Mouse (Mus musculus) T-cell, adult 2 months (primary cell): ENCODE measurements around the gene Rhbdd1.

Experiments used
- DNase-seq: peaks from one replicate; pipeline ENCODE4 v3.0.0; 2022; ENCODE audit warnings: low spot score

Rhbdd1 gene

GRCm38 (mm10) chr1:82364468-82364867 lies 48.2 kb downstream of the Rhbdd1 start:
- DNase-seq: no peak

DNA sequence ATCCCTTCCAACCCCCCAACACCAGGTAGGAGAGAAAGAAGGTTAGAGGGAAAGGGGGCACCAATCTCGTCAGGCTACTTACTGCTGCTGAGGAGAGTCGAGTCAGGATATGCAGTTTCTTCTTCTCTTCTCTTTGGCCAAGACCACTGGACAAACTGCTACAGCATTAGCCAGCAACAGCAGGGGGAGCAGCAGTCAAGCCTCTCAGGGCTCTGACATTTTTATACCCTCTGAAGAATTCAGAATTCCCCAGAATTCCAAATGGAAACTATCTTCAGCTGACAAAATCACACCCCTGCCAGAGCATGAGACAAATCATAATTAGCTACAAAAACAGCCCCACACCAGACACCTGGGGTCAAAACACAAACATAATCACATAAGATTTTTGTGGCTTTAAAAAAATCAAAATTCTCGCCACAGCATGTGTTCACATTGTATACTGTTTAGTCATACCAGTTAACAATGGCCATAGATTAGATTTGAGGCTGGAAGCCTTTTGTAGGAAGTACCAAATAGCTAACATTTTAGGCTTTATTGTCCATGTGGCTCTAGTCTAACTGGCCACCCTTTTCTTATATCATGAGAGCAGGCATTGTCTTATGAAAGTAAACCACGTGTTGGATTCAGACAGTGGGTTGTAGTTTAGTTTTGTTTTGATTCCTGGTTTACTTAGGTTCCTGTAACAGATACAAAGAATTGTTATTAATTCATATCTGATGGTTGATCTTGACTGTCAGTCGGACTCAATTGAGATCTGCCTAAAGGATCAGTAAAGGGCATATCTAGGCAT lies 55.6 kb downstream of the Rhbdd1 start:
- DNase-seq: no peak

DNA sequence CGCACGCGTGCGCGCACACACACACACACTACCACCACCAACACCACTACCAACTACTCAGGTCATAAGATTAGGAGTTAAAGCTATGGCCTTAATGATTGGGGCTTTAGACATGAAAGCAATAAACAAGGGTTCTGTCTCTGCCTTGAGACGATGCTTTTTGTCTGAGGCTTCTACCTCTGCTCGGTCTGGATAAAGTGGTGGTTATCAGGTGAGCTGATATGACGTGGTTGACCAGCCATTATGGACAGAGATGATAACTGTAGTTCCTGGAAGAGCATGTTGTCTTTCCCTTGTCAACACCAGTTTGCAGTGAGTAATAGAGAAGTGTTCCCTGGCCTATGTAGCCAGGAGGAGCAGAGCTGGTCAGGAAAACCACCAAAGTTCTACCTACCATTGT lies 57.7 kb downstream of the Rhbdd1 start:
- DNase-seq: no peak

DNA sequence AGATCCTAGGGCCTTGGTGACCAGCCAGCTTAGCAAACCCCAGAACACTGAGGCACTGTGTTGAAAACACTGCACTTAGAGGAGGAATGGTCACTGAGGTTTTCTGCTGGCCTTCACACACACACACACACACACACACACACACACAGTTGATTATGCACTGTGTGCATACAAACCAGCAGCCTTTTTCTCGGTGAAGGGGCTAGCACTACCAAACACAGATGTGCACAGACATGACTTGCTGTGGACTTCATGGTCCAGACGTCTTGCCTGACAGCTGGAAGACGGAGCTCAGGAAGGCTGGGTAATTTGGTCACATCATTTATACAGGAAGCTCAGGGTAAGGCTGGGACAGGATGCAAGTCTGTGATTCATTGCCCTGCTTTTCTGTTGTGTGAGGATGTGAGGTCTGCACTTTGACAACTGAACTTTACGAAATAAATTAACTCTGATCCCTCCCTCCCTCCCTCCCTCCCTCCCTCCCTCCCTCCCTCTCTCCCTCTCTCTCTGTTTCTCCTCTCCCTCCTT lies 58.6 kb downstream of the Rhbdd1 start:
- DNase-seq: no peak

DNA sequence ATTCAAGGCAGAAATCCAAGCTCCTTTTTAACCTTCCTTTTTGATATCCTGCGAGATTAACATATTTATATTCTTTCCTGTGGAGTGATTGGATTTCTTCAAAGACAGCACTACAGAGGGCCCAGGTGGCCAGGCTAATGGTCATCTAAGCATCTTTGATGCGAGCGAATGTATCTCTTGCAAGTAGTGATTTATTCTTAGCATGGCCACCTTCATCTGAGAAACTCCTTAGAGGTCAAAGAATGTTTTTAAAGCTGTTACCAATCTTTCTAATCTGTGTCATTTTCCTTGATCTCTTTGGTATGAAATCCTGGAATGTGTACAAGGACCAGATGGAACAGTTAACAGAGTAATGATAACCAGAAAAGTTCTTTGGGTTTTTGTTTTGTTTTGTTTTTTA lies 59.2 kb downstream of the Rhbdd1 start:
- DNase-seq: no peak

DNA sequence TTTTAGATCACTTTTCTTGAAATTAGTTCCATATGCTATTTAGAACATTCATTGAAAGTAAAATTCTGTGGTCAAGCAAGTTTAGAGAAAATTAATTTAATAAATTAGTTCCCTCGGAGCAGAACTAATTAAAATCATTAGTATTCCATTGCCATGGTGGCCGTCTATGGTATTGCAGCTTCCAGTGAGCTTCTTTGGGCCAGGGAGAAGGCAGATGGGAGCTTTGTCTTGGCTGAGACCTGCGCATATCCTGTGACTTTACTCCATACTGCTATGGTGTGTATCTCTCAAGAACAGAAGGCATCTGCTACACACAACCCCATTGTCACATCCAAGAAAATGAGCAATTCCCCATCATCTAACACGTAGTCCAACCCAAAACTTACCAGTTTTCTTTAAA lies 65.7 kb downstream of the Rhbdd1 start:
- DNase-seq: no peak

DNA sequence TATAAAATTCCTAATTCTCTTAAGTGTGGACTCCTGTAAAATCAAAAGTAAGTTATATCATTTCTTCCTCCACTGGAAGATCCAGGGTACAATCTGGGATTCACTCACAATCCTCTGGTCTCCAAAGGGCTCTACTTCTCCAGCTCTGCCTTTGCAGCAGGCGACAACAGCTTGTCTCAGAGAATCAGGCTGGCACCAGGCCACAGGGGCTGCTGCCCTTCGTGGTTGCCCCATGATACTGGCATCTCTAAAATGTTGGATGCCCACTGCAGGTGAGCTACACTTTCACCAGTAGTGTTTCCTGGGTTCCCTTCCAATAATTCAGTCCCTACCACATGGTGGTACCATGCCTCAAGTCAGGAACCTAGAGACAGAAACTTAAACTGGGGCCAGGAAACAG lies 67.9 kb downstream of the Rhbdd1 start:
- DNase-seq: no peak

- DNase-seq: no peak
Measured at GRCm38 (mm10) chr1:82385054-82385453, 68.8 kb downstream of the Rhbdd1 start.

DNA sequence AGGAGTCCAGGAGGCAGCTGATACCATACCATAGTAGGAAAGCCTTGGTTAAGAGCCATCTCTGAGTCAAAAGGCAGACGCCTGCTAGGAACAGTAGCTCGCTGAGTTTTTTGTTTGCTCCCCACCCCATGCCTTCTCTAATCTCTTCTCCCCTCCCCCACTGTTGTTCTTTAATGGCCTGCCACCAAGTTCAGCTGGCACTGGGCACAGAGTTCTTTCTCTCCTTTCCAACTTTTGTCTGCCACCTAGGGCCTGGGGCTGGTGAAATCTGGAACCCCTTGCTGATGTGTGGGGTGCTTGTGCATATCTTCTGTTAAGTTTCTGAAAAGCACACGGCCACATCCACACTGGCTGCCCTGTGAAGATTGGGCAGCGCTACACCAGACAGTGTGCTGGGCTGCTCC lies 69.6 kb downstream of the Rhbdd1 start:
- no peak for DNase-seq

DNA sequence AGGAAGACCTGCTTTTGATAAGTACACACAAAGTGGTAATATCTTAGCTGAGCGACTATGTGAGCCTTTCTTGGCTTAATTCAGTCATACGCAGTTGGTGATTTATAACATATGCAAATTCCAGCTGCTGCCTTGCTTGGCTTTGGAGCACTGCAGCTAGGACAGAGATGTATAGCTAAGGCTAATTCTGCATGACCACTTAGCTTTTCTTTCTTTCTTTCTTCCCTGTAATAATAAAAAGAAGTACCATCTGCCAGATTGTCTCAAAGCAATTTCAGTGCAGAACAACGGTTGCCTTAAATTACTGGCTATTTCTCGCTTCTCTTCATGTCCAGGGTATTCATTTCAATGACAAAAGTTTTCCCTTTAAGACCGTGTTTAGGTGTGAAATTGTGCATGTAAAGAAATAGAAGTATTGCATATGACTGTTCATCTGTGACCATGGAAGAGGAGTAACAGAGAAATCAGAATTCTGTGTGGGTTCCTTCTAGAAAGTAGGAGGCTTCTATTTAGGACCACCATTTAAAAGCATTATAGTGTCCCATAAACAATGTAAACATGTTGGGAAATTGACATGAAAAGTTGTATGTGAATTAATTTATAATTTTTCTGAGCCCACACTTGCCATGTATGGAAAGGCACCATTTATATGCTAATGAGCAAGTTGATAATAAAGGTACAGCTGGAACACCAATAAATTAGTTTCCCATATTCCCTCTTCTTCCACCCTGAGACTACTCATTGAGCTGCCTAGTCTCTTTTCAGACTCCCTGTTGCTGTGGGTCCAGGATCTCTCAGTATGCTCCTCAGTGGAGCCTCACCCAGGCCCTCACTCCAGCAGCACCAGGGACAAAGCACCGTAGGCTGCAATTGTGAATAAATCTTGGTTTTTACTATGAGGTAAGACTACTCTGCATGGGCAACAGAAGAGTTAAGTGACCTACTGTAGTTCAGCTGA lies 70.8 kb downstream of the Rhbdd1 start:
- DNase-seq: no peak

DNA sequence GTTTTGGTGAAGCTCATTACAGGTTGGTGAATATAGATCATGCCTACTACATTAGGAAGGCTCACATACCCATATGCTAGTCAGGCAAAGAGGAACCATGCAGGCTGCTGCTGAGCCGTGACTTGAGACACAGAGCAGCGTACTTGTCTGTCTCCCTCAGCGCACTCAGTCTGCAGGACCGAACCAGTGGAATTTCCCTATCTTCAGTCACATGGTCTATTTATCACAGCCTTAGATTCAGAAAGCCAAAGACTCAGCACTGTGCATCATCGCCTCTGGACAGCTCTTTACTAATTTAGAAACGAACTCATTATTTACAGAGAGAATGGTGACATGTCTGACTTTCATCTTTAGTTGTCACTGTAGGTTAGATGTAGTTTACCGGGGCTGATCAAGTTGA lies 73.1 kb downstream of the Rhbdd1 start:
- DNase-seq: no peak

GRCm38 (mm10) chr1:82395371-82395770 lies 79.1 kb downstream of the Rhbdd1 start:
- DNase-seq: no peak

GRCm38 (mm10) chr1:82407786-82408185 lies 91.5 kb downstream of the Rhbdd1 start:
- no peak for DNase-seq

DNA sequence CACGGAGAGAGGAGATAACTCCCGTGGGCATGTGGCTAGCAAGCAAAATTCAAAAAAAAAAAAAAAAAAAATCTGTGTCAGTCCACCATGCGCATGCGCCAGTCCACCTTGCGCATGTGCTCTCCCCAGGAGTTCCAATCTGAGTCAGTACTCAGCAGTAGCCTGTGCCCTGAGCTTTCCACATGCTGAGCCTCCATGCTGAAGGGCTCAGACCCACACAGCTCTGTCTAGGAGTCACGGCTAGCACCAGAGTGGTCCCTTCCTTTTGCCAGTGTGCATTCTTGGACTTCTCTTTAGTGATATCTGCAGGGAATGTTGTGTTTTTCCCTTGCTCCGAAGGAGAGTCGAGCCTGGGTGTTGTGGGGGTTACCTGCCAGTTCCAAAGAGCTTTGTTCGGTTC lies 93.0 kb downstream of the Rhbdd1 start:
- DNase-seq: no peak

GRCm38 (mm10) chr1:82410548-82410947 lies 94.3 kb downstream of the Rhbdd1 start:
- DNase-seq: no peak

- no peak for DNase-seq
Measured at GRCm38 (mm10) chr1:82411521-82411920, 95.3 kb downstream of the Rhbdd1 start.

- DNase-seq: no peak
Measured at GRCm38 (mm10) chr1:82412085-82412484, 95.8 kb downstream of the Rhbdd1 start.

- DNase-seq: no peak
Measured at GRCm38 (mm10) chr1:82414434-82415045, 98.3 kb downstream of the Rhbdd1 start.

- no peak for DNase-seq
Measured at GRCm38 (mm10) chr1:82415641-82416040, 99.4 kb downstream of the Rhbdd1 start.

GRCm38 (mm10) chr1:82427729-82428128 lies 111.5 kb downstream of the Rhbdd1 start:
- DNase-seq: no peak

GRCm38 (mm10) chr1:82429061-82429460 lies 112.8 kb downstream of the Rhbdd1 start:
- DNase-seq: no peak

DNA sequence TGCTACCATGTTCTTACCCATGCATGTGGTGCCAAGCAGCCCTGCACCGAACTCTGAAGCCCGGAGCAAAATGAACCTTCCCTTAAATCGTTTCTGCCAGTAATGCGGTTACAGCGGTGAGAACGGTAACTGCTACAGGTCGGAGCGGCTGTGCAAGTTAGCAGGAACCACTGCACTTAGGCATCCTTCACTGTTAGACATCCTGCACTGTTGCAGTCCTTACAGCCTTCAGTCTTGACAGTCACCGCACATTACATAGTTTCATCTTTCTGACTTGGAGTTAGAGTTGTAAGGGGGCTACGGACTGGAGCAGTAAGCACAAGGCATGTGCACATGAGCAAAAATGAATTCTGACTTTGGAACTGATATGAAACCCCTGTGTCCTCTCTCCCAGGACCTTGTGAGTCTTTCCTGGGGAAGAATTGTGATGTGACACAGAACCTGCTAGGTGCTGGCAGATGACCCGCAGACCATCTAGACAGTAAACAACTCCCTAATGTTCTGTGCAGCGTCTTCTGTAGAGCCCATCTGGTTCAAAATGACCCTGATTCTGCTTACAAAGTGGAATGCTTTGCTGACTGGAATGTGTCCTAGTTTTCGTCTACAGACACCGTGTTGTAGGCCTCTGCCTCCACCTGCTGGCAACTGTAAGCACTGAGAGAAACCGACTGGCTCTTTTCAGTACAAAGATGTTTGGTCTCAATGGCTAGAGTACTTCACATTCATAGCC lies 116.8 kb downstream of the Rhbdd1 start:
- no peak for DNase-seq
